Mouse (Mus musculus) heart, postnatal 0 days (tissue): ENCODE results near the gene Chrm3.

Source experiments
- CTCF ChIP-seq: IDR thresholded peaks from 2 replicates; pipeline ENCODE4 v1.5.1; 2016; ENCODE audit warnings: antibody characterized with exemption, control low read depth, low read depth
- EP300 ChIP-seq: IDR thresholded peaks from 2 replicates; pipeline ENCODE4 v1.6.1; 2016; ENCODE audit warnings: antibody characterized with exemption, low read depth

- no peak for TF ChIP-seq CTCF
- TF ChIP-seq EP300 = no peak
Observed at GRCm38 (mm10) chr13:9889954-9890353, 470.7 kb downstream of the Chrm3 start.
